Mouse (Mus musculus): Measurements from ENCODE around the gene Socs1. TPM values are rescaled to one million over a fixed set of nuclear protein-coding genes. Genes with fewer than 3 reads are reported as not detected.
"Not testable (repeated sequence)": the region's sequence is repeated elsewhere in the genome, so short reads cannot be mapped to it uniquely, and the experiment has no call there.

The Socs1 gene
- total and polyA plus RNA-seq, 2 experiments from 2014 or later = 4.8 to 5.8 TPM

DNA sequence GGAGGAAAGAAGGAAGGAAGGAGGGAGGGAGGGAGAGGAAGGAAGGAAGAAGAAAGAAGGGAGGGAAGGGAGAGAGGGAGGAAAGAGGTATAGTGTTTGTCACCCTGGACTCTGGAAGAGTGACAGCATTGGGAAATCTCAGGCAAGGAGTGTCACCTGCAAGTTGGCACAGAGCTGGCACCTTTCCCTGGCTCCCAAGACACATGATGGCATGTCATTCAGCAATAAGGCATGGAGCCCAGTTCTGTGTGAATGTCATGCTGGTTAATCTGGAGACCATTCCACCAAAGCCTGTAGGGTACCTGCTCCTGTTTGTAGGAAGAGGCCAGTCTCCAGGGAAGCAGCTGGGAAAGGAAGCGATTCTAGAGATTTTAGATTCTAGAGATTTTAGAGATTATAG lies 25.0 kb upstream of the Socs1 start:
- Histone ChIP-seq H3K9ac (replicated peaks; ENCODE audit: low read length) (no peak overlapping the region), H3K27me3 (ENCODE audit: insufficient read depth, low read length) (no peaks in the 10 kb centered on the region), H3K27ac (no peak overlapping the region), H3K4me2 (ENCODE audit: low read depth, low read length) (no peak overlapping the region), H3K4me3 (ENCODE audit: low read length) (no peak overlapping the region), H3K36me3 (ENCODE audit: insufficient read depth, low read length) (no peaks in the 10 kb centered on the region), H3K9me3 (ENCODE audit: low read length) (no peaks in the 10 kb centered on the region), H3K4me1 (ENCODE audit: insufficient read depth, low read length) (no peaks in the 10 kb centered on the region)
- WGBS = 85% methylated on average over 1 of the region's 1 CpGs
- ATAC-seq (no peak), DNase-seq (ENCODE audit: low spot score) (no peak)
- TF ChIP-seq CTCF (IDR thresholded peaks at IDR 0.05; ENCODE audit: low read depth) = no peak

- Histone ChIP-seq H3K27ac (no peak within 1 kb of the TSS), H3K4me2 (ENCODE audit: low read depth, low read length) (no peak within 1 kb of the TSS), H3K27me3 (ENCODE audit: insufficient read depth, low read length) (no peaks in the 10 kb centered on the region), H3K4me3 (ENCODE audit: low read length) (no peak within 1 kb of the TSS), H3K9ac (replicated peaks; ENCODE audit: low read length) (no peak within 1 kb of the TSS), H3K4me1 (ENCODE audit: insufficient read depth, low read length) (no peaks in the 10 kb centered on the region), H3K9me3 (ENCODE audit: low read length) (no peaks in the 10 kb centered on the region), H3K36me3 (ENCODE audit: insufficient read depth, low read length) (no peaks in the 10 kb centered on the region)
- no peak for DNase-seq (ENCODE audit: low spot score)
- ATAC-seq = no peak
- 77% methylated on average over 10 of the region's 10 CpGs for WGBS
- no peak for TF ChIP-seq CTCF (IDR thresholded peaks at IDR 0.05; ENCODE audit: low read depth)
These were observed 20.6 kb upstream of the Socs1 start, which contains the start of gene Prm1 for GRCm38 (mm10) chr16:10805789-10806527. TSS of gene Prm1 (minus strand) at chr16:10805839.

- not testable (repeated sequence) for DNase-seq (ENCODE audit: low spot score); H3K27me3 ChIP-seq (ENCODE audit: insufficient read depth, low read length); H3K4me2 ChIP-seq (ENCODE audit: low read depth, low read length); H3K9me3 ChIP-seq (ENCODE audit: low read length); H3K9ac ChIP-seq (replicated peaks; ENCODE audit: low read length); H3K27ac ChIP-seq; H3K4me3 ChIP-seq (ENCODE audit: low read length); H3K4me1 ChIP-seq (ENCODE audit: insufficient read depth, low read length); ATAC-seq; H3K36me3 ChIP-seq (ENCODE audit: insufficient read depth, low read length)
- 91% methylated on average over 3 of the region's 3 CpGs for WGBS
These were observed 17.1 kb upstream of the Socs1 start for GRCm38 (mm10) chr16:10802420-10802819.

GRCm38 (mm10) chr16:10796034-10796433 lies 10.7 kb upstream of the Socs1 start, which contains the start of gene Prm2:
TSS of gene Prm2 (minus strand) at chr16:10796134.
- Histone ChIP-seq H3K36me3 (ENCODE audit: insufficient read depth, low read length) (no peaks in the 10 kb centered on the region), H3K9me3 (ENCODE audit: low read length) (no peaks in the 10 kb centered on the region), H3K27me3 (ENCODE audit: insufficient read depth, low read length) (no peaks in the 10 kb centered on the region), H3K4me1 (ENCODE audit: insufficient read depth, low read length) (no peaks in the 10 kb centered on the region), H3K4me2 (ENCODE audit: low read depth, low read length) (no peak within 1 kb of the TSS), H3K27ac (no peak within 1 kb of the TSS), H3K9ac (replicated peaks; ENCODE audit: low read length) (no peak within 1 kb of the TSS), H3K4me3 (ENCODE audit: low read length) (no peak within 1 kb of the TSS)
- no peak for ATAC-seq
- WGBS = 80% methylated on average over 6 of the region's 6 CpGs
- no peak for DNase-seq (ENCODE audit: low spot score)
- TF ChIP-seq CTCF (IDR thresholded peaks at IDR 0.05; ENCODE audit: low read depth) = no peak

- H3K36me3 ChIP-seq (ENCODE audit: insufficient read depth, low read length) = no peaks in the 10 kb centered on the region
- peaks cover 3% of the 10 kb centered on the region; the same call in 1 of the 2 replicates for H3K4me1 ChIP-seq (ENCODE audit: insufficient read depth, low read length)
- H3K9ac ChIP-seq (replicated peaks; ENCODE audit: low read length) = no peak within 1 kb of the TSS
- ATAC-seq (no peak), DNase-seq (ENCODE audit: low spot score) (no peak)
- no peak for TF ChIP-seq CTCF (IDR thresholded peaks at IDR 0.05; ENCODE audit: low read depth)
- no peaks in the 10 kb centered on the region for H3K27me3 ChIP-seq (ENCODE audit: insufficient read depth, low read length)
- H3K27ac ChIP-seq = no peak within 1 kb of the TSS
- H3K4me3 ChIP-seq (ENCODE audit: low read length) = no peak within 1 kb of the TSS
- no peak within 1 kb of the TSS for H3K4me2 ChIP-seq (ENCODE audit: low read depth, low read length)
- H3K9me3 ChIP-seq (ENCODE audit: low read length) = no peaks in the 10 kb centered on the region
- 74% methylated on average over 9 of the region's 9 CpGs for WGBS
These were observed 5.4 kb upstream of the Socs1 start, which contains the start of gene Prm3 for GRCm38 (mm10) chr16:10790702-10791101. TSS of gene Prm3 (minus strand) at chr16:10790914.

DNA sequence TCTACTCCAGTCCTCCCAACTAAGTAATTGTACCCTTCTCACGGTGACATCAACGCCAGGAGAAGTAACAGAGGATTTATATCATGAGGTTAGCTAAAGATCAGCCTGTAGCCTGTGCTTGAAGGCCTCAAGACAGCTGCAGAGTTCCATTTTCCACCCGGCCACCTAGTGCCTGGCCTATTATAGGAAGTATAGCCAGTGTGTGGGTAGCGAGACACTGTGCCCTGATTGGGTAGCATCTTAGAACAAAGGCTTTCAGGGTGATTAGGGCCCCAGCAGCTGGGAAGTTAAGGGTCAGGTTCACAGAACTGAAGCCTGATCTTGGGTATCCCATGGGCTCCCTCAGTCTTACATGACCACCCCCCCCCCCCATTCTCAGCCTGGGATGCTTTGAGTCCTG lies 3.5 kb upstream of the Socs1 start:
- TF ChIP-seq CTCF (IDR thresholded peaks at IDR 0.05; ENCODE audit: low read depth) = no peak
- WGBS = 60% methylated on average over 4 of the region's 4 CpGs

GRCm38 (mm10) chr16:10788271-10788670 lies 2.9 kb upstream of the Socs1 start, which contains the start of gene Tnp2:
TSS of gene Tnp2 (minus strand) at chr16:10788660.
- H3K27ac ChIP-seq = no peak within 1 kb of the TSS
- H3K4me2 ChIP-seq (ENCODE audit: low read depth, low read length) = no peak within 1 kb of the TSS
- 53% methylated on average over 16 of the region's 16 CpGs for WGBS
- H3K9ac ChIP-seq (replicated peaks; ENCODE audit: low read length) = no peak within 1 kb of the TSS
- no peaks in the 10 kb centered on the region for H3K36me3 ChIP-seq (ENCODE audit: insufficient read depth, low read length)
- peaks cover 7% of the 10 kb centered on the region for H3K4me1 ChIP-seq (ENCODE audit: insufficient read depth, low read length)
- H3K4me3 ChIP-seq (ENCODE audit: low read length) = no peak within 1 kb of the TSS
- ATAC-seq = no peak
- TF ChIP-seq CTCF (IDR thresholded peaks at IDR 0.05; ENCODE audit: low read depth) = no peak
- DNase-seq (ENCODE audit: low spot score) = no peak
- no peaks in the 10 kb centered on the region for H3K9me3 ChIP-seq (ENCODE audit: low read length)
- no peaks in the 10 kb centered on the region for H3K27me3 ChIP-seq (ENCODE audit: insufficient read depth, low read length)

More for the DNA sequence above, 3.5 kb upstream of the Socs1 start:
- Histone ChIP-seq H3K27ac (no peak overlapping the region), H3K9me3 (ENCODE audit: low read length) (no peaks in the 10 kb centered on the region), H3K4me1 (ENCODE audit: insufficient read depth, low read length) (peaks cover 6% of the 10 kb centered on the region), H3K4me2 (ENCODE audit: low read depth, low read length) (no peak overlapping the region), H3K4me3 (ENCODE audit: low read length) (no peak overlapping the region), H3K9ac (replicated peaks; ENCODE audit: low read length) (no peak overlapping the region), H3K27me3 (ENCODE audit: insufficient read depth, low read length) (no peaks in the 10 kb centered on the region), H3K36me3 (ENCODE audit: insufficient read depth, low read length) (no peaks in the 10 kb centered on the region)
- DNase-seq (ENCODE audit: low spot score) (no peak), ATAC-seq (no peak)

Measured in hindbrain, postnatal 0 days (tissue).